Mouse (Mus musculus) cerebellum, adult 8-10 months (tissue): ENCODE measurements around the gene En1.
A peak's percentile ranks its signal among the peaks of the same experiment; 100 is the strongest.

ENCODE experiments used
- DNase-seq: peaks from one replicate; pipeline ENCODE4 v3.0.0; 2022

The En1 gene

GRCm38 (mm10) chr1:120602031-120602730 lies at the start of gene En1:
TSS of gene En1 (plus strand) at chr1:120602418.
- DNase-seq: peak; percentile 42

- no peak for DNase-seq
Observed at GRCm38 (mm10) chr1:120556926-120557846, 45.0 kb upstream of the En1 start.

DNA sequence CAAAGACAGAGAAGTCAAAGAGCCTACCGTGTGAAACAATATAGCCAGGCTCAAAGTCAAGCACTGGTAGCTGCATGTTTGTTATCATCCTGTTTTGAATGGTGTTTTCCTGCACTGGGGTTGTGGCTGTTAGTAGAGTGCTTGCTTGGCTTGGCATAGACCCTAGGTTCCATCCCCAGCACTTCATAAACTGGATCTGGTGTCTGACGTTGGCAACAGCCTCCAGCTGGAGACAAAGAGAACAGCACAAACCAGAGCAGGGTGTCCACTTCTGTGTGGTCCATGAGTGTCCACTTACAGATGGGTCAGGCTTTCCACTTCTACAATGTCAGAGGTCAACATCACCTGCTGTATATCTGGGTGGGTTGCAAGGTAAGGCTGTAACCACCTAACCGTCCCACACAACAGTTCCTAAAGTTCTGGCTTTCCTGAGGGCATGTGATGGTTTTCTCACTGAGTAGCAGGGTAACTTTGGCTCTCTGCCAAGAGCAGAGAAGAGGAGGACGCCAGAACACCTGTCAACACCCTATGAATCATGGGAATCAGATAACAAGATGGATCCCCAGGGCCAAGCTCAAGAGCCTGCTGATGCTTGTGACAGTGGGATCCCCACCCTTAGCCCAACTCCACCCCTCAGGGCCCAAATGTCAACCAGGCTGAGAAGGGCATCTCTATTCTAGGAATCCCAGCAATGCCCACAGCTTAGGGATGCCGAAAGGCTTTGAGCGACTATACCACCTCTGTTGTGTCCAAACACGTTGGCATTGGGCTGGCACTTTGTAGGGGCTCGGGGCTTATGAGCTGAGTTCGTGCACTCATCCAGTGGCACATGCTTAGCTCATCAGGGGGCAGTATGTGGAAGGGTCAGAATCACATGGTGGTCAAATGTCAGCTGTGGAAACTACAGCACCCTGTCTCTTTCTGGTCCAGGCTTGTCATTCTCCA lies 43.6 kb upstream of the En1 start:
- DNase-seq: no peak

- no peak for DNase-seq
Observed at GRCm38 (mm10) chr1:120559911-120560310, 42.3 kb upstream of the En1 start.

GRCm38 (mm10) chr1:120581306-120581705 lies 20.9 kb upstream of the En1 start:
- no peak for DNase-seq

- no peak for DNase-seq
Observed at GRCm38 (mm10) chr1:120585481-120585880, 16.7 kb upstream of the En1 start.

DNA sequence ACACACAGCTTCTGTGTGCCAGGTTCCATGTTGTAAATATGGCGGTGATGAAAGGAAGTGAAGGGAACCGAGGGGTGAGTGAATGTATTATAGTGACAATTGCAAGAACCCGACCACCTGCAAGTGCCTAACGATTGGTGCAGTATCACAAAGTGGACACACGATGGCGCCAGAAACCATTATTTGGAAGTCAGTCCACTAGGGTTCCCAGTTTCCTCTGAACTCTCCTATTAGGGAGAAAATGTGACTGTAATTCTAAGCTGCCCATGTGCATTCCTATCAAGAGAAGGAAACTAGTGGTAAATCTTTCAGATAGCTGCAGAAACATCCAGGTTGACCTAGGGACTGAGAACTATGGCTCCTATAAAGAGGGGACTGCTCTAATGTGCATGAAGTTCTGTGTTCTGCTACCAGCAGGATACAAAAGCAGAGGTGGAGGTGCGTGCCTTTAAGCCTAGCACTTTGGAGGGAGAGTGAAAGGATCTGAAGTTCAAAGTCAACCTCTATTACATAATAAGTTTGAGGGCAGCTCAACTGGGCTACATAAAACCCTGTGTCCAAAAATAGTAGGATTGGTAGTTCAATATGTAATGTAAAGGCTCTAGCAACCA lies 15.6 kb upstream of the En1 start:
- peak; percentile 57 for DNase-seq

- DNase-seq: no peak
Observed at GRCm38 (mm10) chr1:120587431-120587830, 14.8 kb upstream of the En1 start.

GRCm38 (mm10) chr1:120587960-120588359 lies 14.3 kb upstream of the En1 start:
- no peak for DNase-seq

DNA sequence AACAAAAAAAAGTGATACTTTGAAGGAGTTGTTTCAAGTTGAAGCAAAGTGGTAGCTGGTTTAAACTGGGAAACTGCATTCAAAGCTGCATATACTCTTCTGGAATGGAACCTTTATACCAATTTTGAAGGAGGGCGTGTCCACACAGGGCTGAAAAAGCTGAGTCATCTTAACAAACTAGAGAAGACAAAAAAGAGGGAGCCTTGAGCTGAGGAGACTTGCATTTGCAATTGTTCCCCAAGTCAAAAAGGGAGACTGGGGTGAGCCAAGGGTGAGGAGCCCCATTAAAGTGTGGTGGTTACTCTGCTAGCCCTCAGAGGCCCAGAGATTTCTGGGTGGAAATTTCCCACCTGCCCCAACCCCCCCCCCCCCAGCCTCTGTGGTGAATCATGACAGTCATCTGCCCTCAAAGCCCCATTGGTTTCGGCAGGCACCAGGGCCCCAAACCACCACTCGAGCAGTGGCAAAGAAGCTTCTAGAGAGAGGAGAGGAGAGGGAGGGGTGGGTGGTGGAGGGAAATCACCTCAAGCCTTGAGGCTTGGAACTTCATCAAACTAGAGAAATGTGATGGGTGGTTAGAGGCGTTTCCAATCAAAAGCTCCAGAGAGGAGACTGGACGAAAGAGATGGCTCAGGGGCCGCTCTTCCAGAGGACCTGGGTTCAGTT lies 13.7 kb upstream of the En1 start:
- DNase-seq: no peak

DNA sequence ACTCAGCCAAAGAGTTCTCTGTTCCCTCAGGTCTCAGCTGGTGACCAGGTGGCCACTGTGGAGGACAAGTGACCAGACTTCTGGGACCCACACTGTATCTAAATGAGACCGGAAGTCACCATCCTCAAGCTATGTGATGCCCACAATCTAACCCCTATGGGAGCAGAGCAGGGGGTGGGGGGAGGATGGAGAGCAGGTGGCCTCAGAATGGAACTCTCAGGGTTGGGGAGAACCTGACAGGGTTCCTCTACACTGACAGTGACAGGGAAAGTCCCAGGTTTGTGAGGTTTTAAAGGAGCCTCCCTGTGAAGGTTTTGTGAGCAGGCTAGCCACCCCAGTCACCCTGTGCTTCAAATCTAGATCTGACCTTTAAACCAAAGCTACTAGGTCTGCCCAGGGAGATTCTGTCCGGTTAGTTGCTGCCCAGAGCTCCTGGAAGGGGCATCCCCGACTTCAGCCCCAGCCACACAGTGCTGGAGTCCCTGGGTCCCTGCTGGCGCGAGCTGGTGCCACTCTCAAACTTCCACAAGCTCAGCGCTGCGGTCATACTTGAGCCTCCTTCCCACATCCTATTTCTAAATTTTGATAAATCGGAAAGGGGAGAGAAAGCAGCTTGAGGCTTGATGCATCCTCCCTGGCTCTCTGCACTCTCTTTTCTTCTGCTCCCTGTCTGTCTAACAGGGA lies 8.8 kb upstream of the En1 start:
- no peak for DNase-seq

- no peak for DNase-seq
Observed at GRCm38 (mm10) chr1:120594603-120595002, 7.6 kb upstream of the En1 start.

GRCm38 (mm10) chr1:120595471-120596240 lies 6.6 kb upstream of the En1 start:
- DNase-seq: no peak

DNA sequence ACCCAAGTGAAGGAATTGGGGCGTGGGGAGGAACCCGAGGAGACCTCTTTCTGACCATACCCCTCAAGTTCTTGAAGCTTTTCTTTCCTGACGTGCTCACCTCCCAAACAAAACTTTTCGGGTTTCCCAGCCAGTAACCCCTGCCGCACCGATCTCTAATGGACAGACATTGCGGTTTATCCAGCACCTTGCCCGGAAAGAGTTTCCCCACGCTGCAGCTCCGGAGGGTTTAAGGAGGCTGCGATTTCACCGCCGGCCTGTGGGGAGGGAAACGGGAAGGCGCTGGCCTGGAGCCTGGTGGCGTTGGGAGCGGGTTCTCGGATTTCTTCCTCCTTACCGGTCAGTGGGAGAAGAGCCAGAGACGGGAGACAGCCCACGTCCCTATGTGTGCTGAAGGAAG lies 5.9 kb upstream of the En1 start:
- no peak for DNase-seq

DNA sequence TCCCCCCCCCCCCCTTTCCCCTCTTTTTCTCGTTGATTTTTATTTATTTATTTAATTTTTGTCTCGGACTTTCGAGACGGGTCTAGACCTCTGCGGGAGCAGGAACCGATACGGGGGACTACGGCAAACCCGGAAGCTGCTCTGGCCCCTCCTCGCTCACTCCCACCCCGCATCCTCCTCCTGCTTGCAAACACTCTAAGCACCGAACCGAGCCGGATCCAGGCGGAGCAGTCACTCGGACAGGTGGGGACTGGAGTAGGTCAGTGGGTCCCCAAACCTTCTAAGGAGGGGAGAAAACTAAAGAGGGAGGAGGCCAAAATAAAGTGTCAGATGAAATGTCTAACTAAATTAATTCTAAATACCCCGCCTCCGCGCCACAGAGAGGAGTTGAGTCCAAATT lies 5.4 kb upstream of the En1 start:
- no peak for DNase-seq

GRCm38 (mm10) chr1:120597271-120597670 lies 4.9 kb upstream of the En1 start:
- DNase-seq: no peak

DNA sequence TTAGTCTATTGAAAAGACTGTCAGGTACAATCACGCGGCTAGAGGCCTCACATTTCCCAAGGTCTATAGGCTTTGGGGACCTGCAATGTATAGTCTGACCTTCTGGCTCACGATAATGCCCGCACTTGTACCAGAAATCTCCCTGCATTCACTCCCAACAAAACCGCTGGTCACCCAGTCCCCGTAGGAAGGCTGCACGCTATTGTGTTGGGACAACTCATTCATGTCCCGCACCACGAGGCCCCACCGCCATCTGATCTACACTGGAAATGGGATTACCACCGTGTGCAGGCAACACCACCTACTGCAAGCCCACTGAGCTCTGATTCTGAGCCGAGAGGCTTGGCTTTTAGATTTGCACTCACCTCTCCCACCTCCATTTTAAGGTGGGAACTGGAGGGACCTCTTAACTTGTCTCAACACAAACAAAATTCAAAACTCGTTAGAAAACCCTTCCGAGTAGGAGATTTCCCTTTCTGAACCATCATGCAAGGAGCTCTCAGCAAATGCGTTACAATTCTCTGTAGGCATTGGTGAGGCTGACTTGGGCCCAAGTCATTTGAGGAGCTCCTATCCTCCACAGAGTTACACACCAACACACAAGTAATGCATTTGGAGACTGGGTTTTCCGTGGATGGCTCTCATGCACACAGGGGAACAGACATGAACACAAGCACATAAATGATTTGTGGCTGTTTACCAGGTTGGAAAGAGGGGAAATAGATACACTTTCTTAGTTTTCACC lies 3.9 kb upstream of the En1 start:
- DNase-seq: no peak

GRCm38 (mm10) chr1:120599321-120600148 lies 2.7 kb upstream of the En1 start:
- DNase-seq: no peak

DNA sequence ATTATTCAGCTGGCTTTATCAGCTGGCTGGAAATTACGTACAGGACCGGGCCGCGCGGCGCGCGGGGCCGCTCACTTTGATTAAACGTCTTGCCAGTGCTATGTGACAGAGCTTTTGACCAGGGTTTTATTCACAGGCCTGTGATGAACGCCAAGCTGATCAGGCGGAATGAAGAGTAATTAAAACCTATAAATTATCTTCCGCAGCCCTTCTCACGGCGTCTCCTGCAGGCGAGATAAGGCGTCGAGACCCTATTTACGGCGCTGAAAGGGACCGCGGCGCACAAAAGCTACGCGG lies 2.1 kb upstream of the En1 start:
- no peak for DNase-seq
